Mouse (Mus musculus) embryonic facial prominence, embryonic 14.5 days (tissue): Measurements from ENCODE around the gene Arl6ip4. TPM values are rescaled to one million over a fixed set of nuclear protein-coding genes. Genes with fewer than 3 reads are reported as not detected.
A peak's percentile ranks its signal among the peaks of the same experiment; 100 is the strongest.

Source experiments
- ATAC-seq: fragments of 200-750 bp; cut with Nextera tagmentation; 2 replicates; pipeline ENCODE4 v1.8.0; 2017; ENCODE audit warnings: low read depth, moderate number of reproducible peaks, moderate TSS enrichment
- DNase-seq: peaks from one replicate; pipeline ENCODE4 v3.0.0-alpha.2; 2015; ENCODE audit warnings: low spot score
- H3K27ac ChIP-seq: fragments of 300-500 bp; sonication (generic); replicated peaks from 2 replicates; pipeline ENCODE4 v1.5.1; 2014; ENCODE audit warnings: low read depth, mild to moderate bottlenecking, low read length, moderate library complexity
- H3K27me3 ChIP-seq: fragments of 300-500 bp; sonication (generic); replicated peaks from 2 replicates; pipeline ENCODE4 v1.6.1; 2014; ENCODE audit warnings: low read length; ENCODE audit not compliant: control insufficient read depth, insufficient read depth
- H3K36me3 ChIP-seq: fragments of 300-500 bp; sonication (generic); 2 replicates; pipeline ENCODE4 v1.6.1; 2014; ENCODE audit warnings: low read length, mixed read lengths; ENCODE audit not compliant: control insufficient read depth, insufficient read depth
- H3K4me1 ChIP-seq: fragments of 300-500 bp; sonication (generic); 2 replicates; pipeline ENCODE4 v1.6.1; 2014; ENCODE audit warnings: antibody characterized with exemption, low read length; ENCODE audit not compliant: control insufficient read depth, insufficient read depth
- H3K4me2 ChIP-seq: fragments of 300-500 bp; sonication (generic); 2 replicates; pipeline ENCODE4 v1.6.1; 2014; ENCODE audit warnings: low read depth, mild to moderate bottlenecking, low read length, moderate library complexity, mixed read lengths
- H3K4me3 ChIP-seq: fragments of 300-500 bp; sonication (generic); 2 replicates; pipeline ENCODE4 v1.5.1; 2014; ENCODE audit warnings: low read depth, mild to moderate bottlenecking, low read length
- H3K9ac ChIP-seq: fragments of 300-500 bp; sonication (generic); 2 replicates; pipeline ENCODE4 v1.6.1; 2014; ENCODE audit warnings: low read depth, mild to moderate bottlenecking, low read length, moderate library complexity, mixed read lengths
- H3K9me3 ChIP-seq: fragments of 300-500 bp; sonication (generic); 2 replicates; pipeline ENCODE4 v1.6.1; 2016; ENCODE audit warnings: low read length; ENCODE audit not compliant: control insufficient read depth
- WGBS: fragments of 180-500 bp; shearing (Covaris S2); extraction: QIAGEN DNeasy Blood & Tissue Kit; methylation state at CpG from one replicate; pipeline ENCODE4 v1.1.7; 2014; 5-methylcytosine and 5-hydroxymethylcytosine counted together
- polyA plus RNA-seq: library from polyadenylated mRNA; unstranded; fragments of >200 nt; fragmentation: Nextera tagmentation; extraction: Ambion mirVana; gene quantifications from 2 replicates; pipeline ENCODE4 v1.2.1, GENCODE M21; 2014

The Arl6ip4 gene
- polyA plus RNA-seq, 1 experiment from 2014 or later: 76.5 TPM

GRCm38 (mm10) chr5:124114276-124115025 is 1.4 kb upstream of the Arl6ip4 start:
- no peak overlapping the region for H3K4me2 ChIP-seq
- ATAC-seq (no peak), DNase-seq (no peak)
- no peak overlapping the region for H3K4me3 ChIP-seq
- H3K27ac ChIP-seq: no peak overlapping the region
- no peak overlapping the region for H3K9ac ChIP-seq
- peaks cover 20% of the 10 kb centered on the region for H3K4me1 ChIP-seq
- no peaks in the 10 kb centered on the region for H3K9me3 ChIP-seq
- H3K36me3 ChIP-seq: peaks cover 22% of the 10 kb centered on the region
- 87% methylated on average over 24 of the region's 24 CpGs for WGBS
- H3K27me3 ChIP-seq: no peaks in the 10 kb centered on the region

- no peaks in the 10 kb centered on the region for H3K9me3 ChIP-seq
- H3K9ac ChIP-seq: peak overlapping the region; percentile 90
- no peak for DNase-seq
- peak overlapping the region; percentile 78 for H3K4me3 ChIP-seq
- H3K4me1 ChIP-seq: peaks cover 20% of the 10 kb centered on the region
- ATAC-seq: no peak
- H3K4me2 ChIP-seq: peak overlapping the region; percentile 93
- peaks cover 33% of the 10 kb centered on the region for H3K36me3 ChIP-seq
- 21% methylated on average over 7 of the region's 7 CpGs for WGBS
- peak overlapping the region; percentile 80 for H3K27ac ChIP-seq
- H3K27me3 ChIP-seq: no peaks in the 10 kb centered on the region
Measured at GRCm38 (mm10) chr5:124115531-124115930, 358 bp upstream of the Arl6ip4 start.

- peaks cover 64% of the 10 kb centered on the region for H3K36me3 ChIP-seq
- 82% methylated on average over 5 of the region's 5 CpGs for WGBS
Measured at GRCm38 (mm10) chr5:124119204-124119603, 3.3 kb downstream of the Arl6ip4 start.

GRCm38 (mm10) chr5:124122357-124122756 is 6.5 kb downstream of the Arl6ip4 start:
- H3K4me2 ChIP-seq: no peak overlapping the region
- H3K27ac ChIP-seq: no peak overlapping the region
- H3K27me3 ChIP-seq: no peaks in the 10 kb centered on the region

More at GRCm38 (mm10) chr5:124119204-124119603, 3.3 kb downstream of the Arl6ip4 start:
- no peak overlapping the region for H3K4me2 ChIP-seq
- H3K4me3 ChIP-seq: no peak overlapping the region
- H3K9ac ChIP-seq: no peak overlapping the region
- H3K27me3 ChIP-seq: no peaks in the 10 kb centered on the region
- peaks cover 8% of the 10 kb centered on the region for H3K4me1 ChIP-seq
- no peak overlapping the region for H3K27ac ChIP-seq
- DNase-seq (no peak), ATAC-seq (no peak)
- no peaks in the 10 kb centered on the region for H3K9me3 ChIP-seq

GRCm38 (mm10) chr5:124125093-124125492 is 9.2 kb downstream of the Arl6ip4 start:
- Histone ChIP-seq H3K9ac (no peak overlapping the region), H3K4me2 (no peak overlapping the region), H3K4me1 (no peaks in the 10 kb centered on the region), H3K9me3 (no peaks in the 10 kb centered on the region), H3K27ac (no peak overlapping the region), H3K36me3 (peaks cover 60% of the 10 kb centered on the region; the same call in 1 of the 2 replicates), H3K4me3 (no peak overlapping the region), H3K27me3 (no peaks in the 10 kb centered on the region)
- whole genome bisulfite sequencing: 86% methylated on average over 11 of the region's 11 CpGs
- ATAC-seq (no peak), DNase-seq (no peak)

More at GRCm38 (mm10) chr5:124122357-124122756, 6.5 kb downstream of the Arl6ip4 start:
- Histone ChIP-seq H3K9ac (no peak overlapping the region), H3K4me1 (no peaks in the 10 kb centered on the region), H3K4me3 (no peak overlapping the region), H3K36me3 (peaks cover 66% of the 10 kb centered on the region), H3K9me3 (no peaks in the 10 kb centered on the region)
- WGBS: 87% methylated on average over 13 of the region's 18 CpGs
- DNase-seq: no peak
- no peak for ATAC-seq

GRCm38 (mm10) chr5:124134261-124134660 is 18.4 kb downstream of the Arl6ip4 start:
- no peak overlapping the region for H3K9ac ChIP-seq
- H3K27me3 ChIP-seq: no peaks in the 10 kb centered on the region
- DNase-seq (no peak), ATAC-seq (no peak)
- H3K36me3 ChIP-seq: peaks cover 39% of the 10 kb centered on the region
- no peaks in the 10 kb centered on the region for H3K4me1 ChIP-seq
- no peak overlapping the region for H3K4me2 ChIP-seq
- H3K4me3 ChIP-seq: no peak overlapping the region
- H3K27ac ChIP-seq: no peak overlapping the region
- 91% methylated on average over 5 of the region's 5 CpGs for WGBS
- H3K9me3 ChIP-seq: no peaks in the 10 kb centered on the region

- DNase-seq (peak; percentile 29), ATAC-seq (0 out of 2 replicates have a peak, but pooled peaks have one; percentile 37)
- 62% methylated on average over 7 of the region's 7 CpGs for WGBS
- H3K27ac ChIP-seq: no peak overlapping the region
- H3K4me3 ChIP-seq: no peak overlapping the region
- H3K27me3 ChIP-seq: no peaks in the 10 kb centered on the region
- no peak overlapping the region for H3K4me2 ChIP-seq
- H3K4me1 ChIP-seq: no peaks in the 10 kb centered on the region
- peaks cover 31% of the 10 kb centered on the region for H3K36me3 ChIP-seq
- H3K9me3 ChIP-seq: no peaks in the 10 kb centered on the region
- no peak overlapping the region for H3K9ac ChIP-seq
Measured at GRCm38 (mm10) chr5:124138066-124138465, 22.2 kb downstream of the Arl6ip4 start.

GRCm38 (mm10) chr5:124149028-124149427 is 33.1 kb downstream of the Arl6ip4 start:
- Histone ChIP-seq H3K27ac (no peak overlapping the region), H3K4me3 (no peak overlapping the region), H3K4me2 (no peak overlapping the region), H3K4me1 (no peaks in the 10 kb centered on the region), H3K9me3 (no peaks in the 10 kb centered on the region), H3K27me3 (no peaks in the 10 kb centered on the region), H3K36me3 (no peaks in the 10 kb centered on the region), H3K9ac (no peak overlapping the region)
- no peak for DNase-seq
- no peak for ATAC-seq
- WGBS: 74% methylated on average over 5 of the region's 5 CpGs

- Histone ChIP-seq H3K36me3 (no peaks in the 10 kb centered on the region), H3K4me1 (no peaks in the 10 kb centered on the region), H3K9ac (no peak overlapping the region), H3K27me3 (no peaks in the 10 kb centered on the region), H3K4me2 (no peak overlapping the region), H3K27ac (no peak overlapping the region), H3K4me3 (no peak overlapping the region), H3K9me3 (no peaks in the 10 kb centered on the region)
- no peak for DNase-seq
- 77% methylated on average over 7 of the region's 7 CpGs for WGBS
- no peak for ATAC-seq
Measured at GRCm38 (mm10) chr5:124150895-124151294, 35.0 kb downstream of the Arl6ip4 start.
